Mouse (Mus musculus) embryonic facial prominence, embryonic 11.5 days (tissue): ENCODE measurements around the gene Tmem117. TPM values are rescaled to one million over a fixed set of nuclear protein-coding genes. Genes with fewer than 3 reads are reported as not detected.

Experiments used
- ATAC-seq: fragments of 200-750 bp; cut with Nextera tagmentation; replicated peaks from 2 replicates; pipeline ENCODE4 v1.8.0; 2017; ENCODE audit warnings: low read depth; ENCODE audit not compliant: insufficient number of reproducible peaks, low FRiP score, low TSS enrichment
- DNase-seq: peaks from one replicate; pipeline ENCODE4 v3.0.0-alpha.2; 2015; ENCODE audit warnings: low spot score
- H3K27ac ChIP-seq: fragments of 300-500 bp; sonication (generic); replicated peaks from 2 replicates; pipeline ENCODE4 v1.5.1; 2014; ENCODE audit warnings: mild to moderate bottlenecking, low read depth, low read length, control low read depth
- H3K27me3 ChIP-seq: fragments of 300-500 bp; sonication (generic); 2 replicates; pipeline ENCODE4 v1.6.1; 2014; ENCODE audit warnings: mild to moderate bottlenecking, low read length, moderate library complexity, mixed read lengths; ENCODE audit not compliant: control insufficient read depth, insufficient read depth
- H3K36me3 ChIP-seq: fragments of 300-500 bp; sonication (generic); replicated peaks from 2 replicates; pipeline ENCODE4 v1.6.1; 2014; ENCODE audit warnings: low read depth, mild to moderate bottlenecking, low read length, moderate library complexity, mixed read lengths; ENCODE audit not compliant: control insufficient read depth, insufficient read depth
- H3K4me1 ChIP-seq: fragments of 300-500 bp; sonication (generic); 2 replicates; pipeline ENCODE4 v1.6.1; 2014; ENCODE audit warnings: low read length, mixed read lengths; ENCODE audit not compliant: control insufficient read depth, insufficient read depth
- H3K4me2 ChIP-seq: fragments of 300-500 bp; sonication (generic); 2 replicates; pipeline ENCODE4 v1.6.1; 2014; ENCODE audit warnings: low read depth, mild to moderate bottlenecking, control low read depth, low read length, moderate library complexity
- H3K4me3 ChIP-seq: fragments of 300-500 bp; sonication (generic); 2 replicates; pipeline ENCODE4 v1.5.1; 2014; ENCODE audit warnings: low read depth, low read length, control low read depth
- H3K9ac ChIP-seq: fragments of 300-500 bp; sonication (generic); replicated peaks from 2 replicates; pipeline ENCODE4 v1.6.1; 2014; ENCODE audit warnings: mild to moderate bottlenecking, control low read depth, low read length
- H3K9me3 ChIP-seq: fragments of 300-500 bp; sonication (generic); replicated peaks from 2 replicates; pipeline ENCODE4 v1.6.1; 2016; ENCODE audit warnings: mild to moderate bottlenecking, low read length, inconsistent platforms, mixed read lengths; ENCODE audit not compliant: control insufficient read depth
- WGBS: fragments of 180-500 bp; shearing (Covaris S2); extraction: QIAGEN DNeasy Blood & Tissue Kit; methylation state at CpG from one replicate; pipeline ENCODE4 v1.1.7; 2014; 5-methylcytosine and 5-hydroxymethylcytosine counted together
- polyA plus RNA-seq: library from polyadenylated mRNA; unstranded; fragments of >200 nt; fragmentation: Nextera tagmentation; extraction: Ambion mirVana; gene quantifications from 2 replicates; pipeline ENCODE4 v1.2.1, GENCODE M21; 2014

Gene Tmem117
- polyA plus RNA-seq, 1 experiment from 2014 or later: 1.9 TPM

- ATAC-seq: no peak
- Histone ChIP-seq H3K4me1 (no peaks in the 10 kb centered on the region), H3K4me3 (no peak overlapping the region), H3K36me3 (no peaks in the 10 kb centered on the region), H3K4me2 (no peak overlapping the region), H3K9me3 (no peaks in the 10 kb centered on the region), H3K27ac (no peak overlapping the region), H3K9ac (no peak overlapping the region), H3K27me3 (no peaks in the 10 kb centered on the region)
- no peak for DNase-seq
- 84% methylated on average over 8 of the region's 8 CpGs for WGBS
Observed at GRCm38 (mm10) chr15:94793455-94793854, 164.4 kb downstream of the Tmem117 start.

GRCm38 (mm10) chr15:94795484-94795883 is 166.5 kb downstream of the Tmem117 start:
- Histone ChIP-seq H3K4me3 (no peak overlapping the region), H3K27me3 (no peaks in the 10 kb centered on the region), H3K27ac (no peak overlapping the region), H3K9me3 (no peaks in the 10 kb centered on the region), H3K9ac (no peak overlapping the region), H3K36me3 (no peaks in the 10 kb centered on the region), H3K4me1 (no peaks in the 10 kb centered on the region), H3K4me2 (no peak overlapping the region)
- WGBS: 79% methylated on average over 4 of the region's 4 CpGs
- DNase-seq (no peak), ATAC-seq (no peak)

GRCm38 (mm10) chr15:94798236-94798635 is 169.2 kb downstream of the Tmem117 start:
- DNase-seq: no peak
- H3K4me3 ChIP-seq: no peak overlapping the region

DNA sequence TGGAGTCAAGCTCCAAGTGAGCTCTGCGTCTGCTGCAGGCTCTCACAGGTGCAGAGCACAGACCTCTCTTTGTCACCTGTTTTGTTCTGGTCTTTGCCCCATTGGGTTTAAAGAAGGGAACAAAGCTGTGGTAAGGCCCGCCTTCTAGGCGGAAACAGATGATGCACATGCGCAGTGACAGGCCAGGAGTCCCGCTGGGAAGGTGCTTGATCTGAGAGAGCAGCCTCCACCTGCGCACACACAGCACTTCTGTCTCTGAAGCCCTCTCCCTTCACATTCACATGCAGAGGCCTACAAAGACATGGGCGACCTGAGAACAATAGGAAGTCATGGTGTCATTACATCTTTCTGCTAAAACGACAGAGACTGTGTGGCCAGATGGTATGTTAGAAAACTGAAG is 172.4 kb downstream of the Tmem117 start:
- WGBS: 72% methylated on average over 8 of the region's 8 CpGs

More at GRCm38 (mm10) chr15:94798236-94798635, 169.2 kb downstream of the Tmem117 start:
- H3K36me3 ChIP-seq: no peaks in the 10 kb centered on the region
- no peaks in the 10 kb centered on the region for H3K9me3 ChIP-seq
- no peak overlapping the region for H3K27ac ChIP-seq
- H3K4me2 ChIP-seq: no peak overlapping the region
- H3K4me1 ChIP-seq: no peaks in the 10 kb centered on the region
- 45% methylated on average over 3 of the region's 3 CpGs for WGBS
- no peaks in the 10 kb centered on the region for H3K27me3 ChIP-seq
- no peak for ATAC-seq
- no peak overlapping the region for H3K9ac ChIP-seq

DNA sequence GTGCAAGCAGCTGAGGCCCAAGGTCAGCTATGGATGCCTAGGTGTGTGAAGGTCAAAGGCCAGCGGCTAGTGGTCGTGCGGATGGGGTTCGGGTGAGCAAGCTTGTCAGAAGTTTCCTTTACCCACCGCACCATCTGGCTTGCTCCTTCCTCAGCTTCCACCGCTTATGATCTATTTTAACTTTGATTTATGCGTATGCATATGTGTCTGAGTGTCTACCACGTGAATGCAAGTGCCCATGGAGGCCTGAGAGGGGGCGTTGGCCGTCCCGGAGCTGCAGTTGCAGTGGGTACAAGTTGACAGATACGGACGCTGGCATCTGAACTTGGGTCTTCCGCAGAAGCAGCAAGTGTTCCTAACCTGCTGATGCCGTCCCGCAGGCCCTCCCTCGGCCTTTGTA is 173.8 kb downstream of the Tmem117 start:
- no peaks in the 10 kb centered on the region for H3K27me3 ChIP-seq
- 86% methylated on average over 17 of the region's 17 CpGs for WGBS
- ATAC-seq: no peak
- DNase-seq: no peak
- no peaks in the 10 kb centered on the region for H3K36me3 ChIP-seq
- no peak overlapping the region for H3K9ac ChIP-seq
- H3K4me2 ChIP-seq: no peak overlapping the region
- H3K4me1 ChIP-seq: no peaks in the 10 kb centered on the region
- no peak overlapping the region for H3K27ac ChIP-seq
- no peak overlapping the region for H3K4me3 ChIP-seq
- no peaks in the 10 kb centered on the region for H3K9me3 ChIP-seq

More for the DNA sequence above, 172.4 kb downstream of the Tmem117 start:
- Histone ChIP-seq H3K9me3 (no peaks in the 10 kb centered on the region), H3K4me1 (no peaks in the 10 kb centered on the region), H3K27me3 (no peaks in the 10 kb centered on the region), H3K4me3 (no peak overlapping the region), H3K36me3 (no peaks in the 10 kb centered on the region), H3K9ac (no peak overlapping the region), H3K27ac (no peak overlapping the region), H3K4me2 (no peak overlapping the region)
- ATAC-seq: no peak
- no peak for DNase-seq

- no peaks in the 10 kb centered on the region for H3K4me1 ChIP-seq
- H3K27ac ChIP-seq: no peak overlapping the region
- H3K4me2 ChIP-seq: no peak overlapping the region
- H3K9ac ChIP-seq: no peak overlapping the region
- no peaks in the 10 kb centered on the region for H3K9me3 ChIP-seq
- no peaks in the 10 kb centered on the region for H3K36me3 ChIP-seq
- no peaks in the 10 kb centered on the region for H3K27me3 ChIP-seq
- DNase-seq: no peak
- WGBS: 76% methylated on average over 17 of the region's 17 CpGs
- no peak for ATAC-seq
- H3K4me3 ChIP-seq: no peak overlapping the region
Observed at GRCm38 (mm10) chr15:94803624-94804342, 174.8 kb downstream of the Tmem117 start.

DNA sequence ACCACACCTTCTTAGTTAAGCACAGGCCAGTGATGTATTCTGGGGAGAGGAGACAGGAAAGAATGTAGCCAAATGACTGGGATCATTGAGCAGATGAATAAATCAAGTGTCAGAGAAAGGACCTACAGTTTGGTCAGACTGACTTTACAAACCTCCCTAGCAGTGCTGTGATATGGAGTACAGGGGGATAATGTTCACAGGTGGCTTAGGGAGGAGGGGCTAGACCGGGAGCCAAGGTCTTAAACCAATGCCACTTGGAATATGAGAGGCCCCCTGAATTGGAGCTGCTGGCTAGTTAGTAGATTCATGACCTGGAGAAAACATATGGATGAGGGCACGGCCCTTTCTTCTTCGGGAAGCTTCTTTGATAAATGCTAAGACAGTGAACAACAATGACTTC is 177.0 kb downstream of the Tmem117 start:
- 81% methylated on average over 3 of the region's 3 CpGs for WGBS
- H3K27ac ChIP-seq: no peak overlapping the region
- no peak overlapping the region for H3K9ac ChIP-seq
- H3K27me3 ChIP-seq: no peaks in the 10 kb centered on the region
- no peak overlapping the region for H3K4me2 ChIP-seq
- H3K9me3 ChIP-seq: no peaks in the 10 kb centered on the region
- H3K4me3 ChIP-seq: no peak overlapping the region
- H3K36me3 ChIP-seq: no peaks in the 10 kb centered on the region
- no peaks in the 10 kb centered on the region for H3K4me1 ChIP-seq
- ATAC-seq (no peak), DNase-seq (no peak)

GRCm38 (mm10) chr15:94811550-94811949 is 182.5 kb downstream of the Tmem117 start:
- Histone ChIP-seq H3K36me3 (no peaks in the 10 kb centered on the region), H3K4me1 (no peaks in the 10 kb centered on the region), H3K9me3 (no peaks in the 10 kb centered on the region), H3K27ac (no peak overlapping the region), H3K9ac (no peak overlapping the region), H3K27me3 (no peaks in the 10 kb centered on the region), H3K4me2 (no peak overlapping the region), H3K4me3 (no peak overlapping the region)
- ATAC-seq: 0 out of 2 replicates have a peak, but pooled peaks have one; percentile 29
- DNase-seq: peak; percentile 37
- WGBS: 64% methylated on average over 5 of the region's 5 CpGs
